Mouse (Mus musculus): ENCODE data around the gene Insyn1.

DNA sequence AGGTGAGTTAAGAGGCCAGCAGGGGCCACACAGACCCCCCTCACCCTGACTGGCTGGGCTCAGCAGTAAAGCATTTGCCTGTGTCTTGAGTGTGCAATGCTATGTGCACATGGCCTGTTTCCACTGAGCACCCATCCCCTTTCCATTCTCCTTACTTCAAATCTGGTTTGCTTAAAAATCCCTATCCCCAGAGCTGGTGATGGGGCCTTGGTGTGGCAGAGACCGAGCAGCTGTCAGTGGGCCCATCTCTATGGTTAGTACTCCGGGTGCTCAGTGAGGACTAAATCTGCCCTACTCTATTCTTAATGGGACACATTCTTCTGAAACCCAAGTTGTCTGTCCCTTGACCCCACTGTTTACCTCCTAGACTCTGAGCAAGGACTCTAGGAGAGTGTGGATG lies 2.0 kb downstream of the Insyn1 start:
- TF ChIP-seq USF1 (IDR thresholded peaks at IDR 0.05; ENCODE audit: low read depth) (no peak), MYOG (IDR thresholded peaks at IDR 0.05; ENCODE audit: control insufficient read depth in 1 of 3, insufficient read depth in 1 of 3, insufficient read length in 2 of 3, low read depth in 2 of 3) (no peak), POLR2A (IDR thresholded peaks at IDR 0.05; ENCODE audit: insufficient read length, low read depth) (no peak), POLR2AphosphoS2 (IDR thresholded peaks at IDR 0.05; ENCODE audit: insufficient read length, low read depth) (no peak), TCF12 (IDR thresholded peaks at IDR 0.05; ENCODE audit: insufficient read depth, poor library complexity, severe bottlenecking) (no peak)

Data from myocyte (in vitro differentiated cells).